Mouse (Mus musculus) cerebellum, adult 8-10 months (tissue): Measurements from ENCODE around the gene Akap5.

Experiments
- DNase-seq: peaks from one replicate; pipeline ENCODE4 v3.0.0; 2022

Gene Akap5

DNA sequence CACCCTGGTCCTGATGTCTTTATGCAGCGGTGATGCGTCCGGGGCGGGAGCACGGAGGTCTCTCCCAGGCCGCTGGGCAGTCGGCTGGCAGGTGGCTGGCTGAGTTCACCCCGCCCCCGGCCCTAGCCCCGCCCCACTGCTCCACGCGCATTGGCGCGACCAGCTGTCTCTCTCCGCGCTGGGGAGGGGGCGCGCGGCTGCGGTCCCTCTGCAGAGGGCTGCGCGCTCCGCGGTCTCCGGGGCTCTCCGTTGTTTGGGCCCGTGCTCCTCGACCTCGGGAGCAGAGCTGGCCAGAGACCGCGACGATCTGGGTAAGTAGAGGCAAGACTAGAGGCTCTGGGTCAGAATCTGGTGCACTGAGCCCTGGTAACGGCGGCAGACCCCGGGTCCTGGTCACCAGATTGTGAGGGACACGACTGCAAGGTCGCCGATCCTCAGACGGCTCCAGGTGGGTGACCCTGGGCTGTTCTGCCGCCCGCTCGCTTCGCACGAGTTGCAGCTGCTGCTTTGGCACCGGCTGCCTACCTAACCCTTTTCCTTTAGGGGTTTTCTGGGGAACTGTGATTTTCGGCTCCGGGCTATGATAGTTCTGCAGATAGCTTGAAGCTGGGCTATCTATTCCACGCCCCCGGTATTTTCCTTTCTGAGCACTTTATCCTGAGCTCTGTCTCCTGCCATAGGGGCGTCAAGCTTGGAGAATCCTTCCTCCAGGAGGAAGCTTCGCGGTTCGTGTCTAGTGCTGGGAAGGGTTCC lies at the start of gene Akap5:
Akap5 (plus strand) TSS at position 213 of the 753 bp plus-strand sequence.
- DNase-seq: peak; percentile 28

DNA sequence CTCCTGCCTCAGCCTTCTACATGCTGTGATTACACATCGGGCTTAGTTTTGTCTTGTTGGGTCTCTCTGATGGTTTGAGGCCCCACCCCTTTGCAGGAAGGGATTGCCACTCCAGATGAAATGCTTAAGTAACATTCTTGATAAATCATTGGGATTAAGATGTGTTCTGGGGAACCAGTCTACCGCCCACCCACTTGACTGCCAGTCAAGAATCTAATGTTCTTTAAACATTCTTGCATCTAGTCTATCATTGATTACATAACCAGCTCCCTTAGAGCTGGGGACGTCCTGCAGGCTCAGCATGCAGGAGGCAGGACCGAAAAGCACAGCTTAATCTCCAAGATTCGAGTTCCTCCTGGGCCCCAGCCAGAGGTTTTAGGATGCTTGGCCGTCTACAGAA lies 46.5 kb upstream of the Akap5 start:
- DNase-seq: no peak

DNA sequence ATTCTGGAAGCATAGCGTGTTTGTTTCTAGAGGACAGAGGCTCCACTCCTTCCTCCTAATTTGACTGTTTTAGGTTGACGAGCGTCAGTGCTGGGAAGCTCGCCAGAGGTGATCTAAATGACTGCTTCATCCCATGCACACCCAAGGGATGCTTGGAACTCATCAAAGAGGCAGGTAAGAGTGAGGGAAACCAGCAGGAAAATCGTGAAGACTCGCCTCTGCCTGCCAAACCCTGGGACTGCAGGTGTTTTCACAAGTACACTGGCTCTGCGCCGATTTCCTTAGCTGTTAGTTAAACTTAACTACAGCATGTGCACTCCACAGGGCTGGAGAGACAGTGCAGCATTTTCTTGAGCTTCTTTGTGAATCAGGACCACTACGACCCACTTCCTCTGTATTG lies 44.1 kb upstream of the Akap5 start:
- no peak for DNase-seq

DNA sequence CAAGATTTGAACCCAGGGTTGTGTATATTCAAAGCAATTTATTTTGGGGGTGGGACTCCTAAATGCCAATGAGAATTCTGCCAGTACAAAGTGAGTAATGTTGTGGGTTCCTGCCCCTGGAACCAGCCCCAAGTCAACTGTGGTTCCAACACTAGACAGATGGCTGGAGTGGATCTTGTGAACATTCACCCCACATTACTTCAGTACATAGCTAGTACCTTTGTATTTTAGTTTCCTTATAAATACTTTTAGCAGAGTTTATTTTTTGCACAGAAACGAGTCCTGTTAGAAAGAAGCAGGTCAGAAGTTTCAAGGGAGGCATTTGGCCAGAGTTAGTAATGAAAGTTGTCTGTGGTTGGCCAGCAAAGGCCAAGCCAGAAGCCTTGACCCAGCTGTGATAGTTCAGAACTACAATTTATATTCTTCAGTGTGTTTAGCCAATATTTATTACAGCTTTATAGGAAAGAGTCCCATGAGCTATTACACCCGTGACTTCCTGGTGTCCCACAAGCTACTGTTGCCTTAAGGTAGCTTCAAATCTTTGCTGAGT lies 43.5 kb upstream of the Akap5 start:
- no peak for DNase-seq

DNA sequence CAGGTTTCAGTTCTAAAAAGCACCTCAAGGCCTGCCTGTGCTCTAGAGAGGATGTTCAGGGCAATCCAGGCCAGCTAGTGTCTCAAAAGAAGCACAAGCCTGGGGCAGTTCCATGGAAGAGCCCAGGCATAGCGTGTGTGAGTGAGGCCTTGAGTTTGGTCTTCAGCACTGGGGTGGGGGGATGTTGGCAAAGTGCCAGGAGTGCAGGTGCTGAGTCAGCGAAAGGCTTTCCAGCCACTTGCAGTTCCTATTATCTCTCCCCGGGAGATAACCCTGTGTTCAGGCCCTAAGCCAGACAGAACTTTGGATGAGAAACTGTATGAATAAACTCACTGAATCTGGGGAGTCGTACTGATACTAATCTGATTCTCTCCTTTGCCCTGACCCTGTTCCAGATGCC lies 42.6 kb upstream of the Akap5 start:
- DNase-seq: no peak

DNA sequence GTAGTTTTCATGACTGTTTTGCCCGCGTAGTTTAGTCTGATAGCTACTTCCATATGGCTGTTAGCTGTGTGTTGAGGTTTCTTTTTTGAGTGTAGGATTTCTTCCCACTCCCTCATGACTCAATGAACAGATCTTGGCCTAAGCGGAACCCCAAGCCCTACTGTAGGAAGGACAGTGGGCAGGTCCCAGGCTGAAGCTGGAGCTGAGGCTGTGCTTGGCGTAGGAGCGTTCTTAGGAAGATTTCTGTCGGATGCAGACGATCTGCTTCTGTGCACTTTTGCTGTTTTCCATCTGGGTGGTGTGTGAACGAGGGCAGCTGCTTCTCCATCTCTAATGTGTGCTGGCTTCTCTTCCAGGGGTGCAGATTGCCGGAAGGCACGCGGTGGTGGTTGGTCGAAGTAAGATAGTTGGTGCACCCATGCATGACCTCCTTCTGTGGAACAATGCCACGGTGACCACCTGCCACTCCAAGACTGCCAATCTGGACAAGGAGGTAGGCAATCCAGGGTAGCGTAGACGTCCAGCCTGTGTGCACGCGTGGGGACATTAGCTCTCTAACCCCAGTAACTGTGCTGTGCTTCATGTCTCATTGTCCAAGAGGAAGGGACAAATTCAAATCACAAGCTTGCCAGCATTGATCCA lies 42.0 kb upstream of the Akap5 start:
- no peak for DNase-seq

DNA sequence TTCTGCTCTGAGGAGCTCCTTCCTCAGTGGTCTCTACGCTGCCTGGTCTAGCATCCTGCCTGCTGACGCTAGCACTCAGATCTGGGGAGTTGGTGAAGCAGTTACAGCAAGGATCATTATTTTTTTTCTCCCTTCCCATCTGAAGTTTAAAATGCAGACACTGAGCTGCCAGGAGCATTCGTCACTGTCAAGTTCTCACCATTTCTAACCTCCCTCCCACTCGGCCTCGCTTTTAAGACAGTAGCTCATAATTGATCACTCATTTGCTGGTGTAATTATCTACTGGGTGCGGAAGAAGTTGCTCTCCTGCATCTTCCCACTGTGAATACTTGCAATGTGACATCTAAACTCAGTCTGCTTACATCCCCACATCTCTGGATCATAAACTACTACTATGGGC lies 39.3 kb upstream of the Akap5 start:
- DNase-seq: no peak

DNA sequence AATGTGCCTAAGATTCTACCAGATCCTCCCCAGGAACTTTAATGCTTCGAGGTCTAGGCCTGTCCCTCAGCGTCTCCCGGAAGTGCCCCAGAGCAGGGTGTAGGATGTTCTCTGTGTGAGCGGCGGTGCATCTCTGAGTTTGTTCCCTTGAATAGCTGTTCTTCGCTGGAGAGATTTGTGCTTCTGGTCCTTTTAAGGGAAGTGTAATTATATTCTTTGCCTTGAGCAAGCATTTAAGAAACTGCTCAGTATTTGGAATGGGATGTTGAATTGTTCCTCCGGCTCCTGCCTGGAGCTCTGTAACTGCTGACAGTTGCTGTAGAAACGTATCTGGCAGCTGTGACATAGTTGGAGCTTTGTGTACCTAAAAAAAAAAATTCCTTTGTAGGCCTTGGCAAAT lies 36.7 kb upstream of the Akap5 start:
- DNase-seq: no peak

DNA sequence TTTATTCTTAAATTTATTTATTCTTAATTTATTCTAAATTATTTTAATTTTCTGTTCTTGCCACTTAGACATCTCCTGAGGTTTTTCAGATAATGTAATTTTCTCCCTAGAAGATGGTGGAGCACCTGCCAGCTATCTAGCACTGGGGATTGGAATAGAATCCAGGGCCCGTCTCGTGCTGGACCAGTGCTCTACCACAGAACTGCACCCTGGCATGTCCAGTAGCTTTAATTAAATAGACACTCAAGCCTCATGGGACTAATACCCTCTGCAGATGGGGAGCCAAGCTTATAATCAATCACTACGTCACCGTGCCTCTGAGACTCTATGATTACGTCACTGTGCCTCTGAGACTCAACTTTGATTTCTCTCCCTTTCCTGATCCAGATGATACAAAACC lies 36.2 kb upstream of the Akap5 start:
- no peak for DNase-seq

DNA sequence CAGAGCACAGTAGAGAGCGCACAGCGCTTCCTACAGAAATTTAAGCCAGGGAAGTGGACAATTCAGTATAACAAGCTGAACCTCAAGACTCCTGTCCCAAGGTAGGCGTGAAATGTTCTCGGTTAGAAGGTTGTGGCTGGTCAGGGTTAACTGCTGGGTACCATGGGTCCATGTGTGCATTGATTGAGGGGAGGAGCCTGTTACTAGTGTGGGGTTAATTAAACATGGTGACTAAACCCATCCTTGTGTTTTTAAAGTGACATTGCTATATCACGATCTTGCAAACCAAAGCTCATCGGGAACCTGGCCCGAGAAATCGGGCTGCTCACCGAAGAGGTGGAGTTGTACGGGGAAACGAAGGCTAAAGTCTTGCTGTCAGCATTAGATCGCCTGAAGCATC lies 35.3 kb upstream of the Akap5 start:
- no peak for DNase-seq

DNA sequence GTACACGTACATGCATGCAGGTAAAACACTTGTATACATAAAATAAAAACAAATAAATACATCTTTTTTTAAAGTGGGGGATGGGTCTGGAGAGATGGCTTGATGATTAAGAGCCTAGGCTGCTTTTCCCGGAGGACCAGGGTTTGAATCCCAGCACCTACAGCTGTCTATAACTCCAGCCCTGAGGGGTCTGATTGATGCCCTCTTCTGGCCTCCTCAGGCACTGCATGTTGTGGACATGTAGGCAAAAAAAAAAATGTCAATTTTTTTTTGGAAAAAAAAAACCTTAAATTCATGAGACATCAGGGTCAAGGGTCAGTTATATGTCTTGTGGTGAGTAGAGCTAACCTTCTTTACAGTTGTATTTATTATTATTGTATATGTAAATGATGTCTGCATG lies 34.4 kb upstream of the Akap5 start:
- no peak for DNase-seq

DNA sequence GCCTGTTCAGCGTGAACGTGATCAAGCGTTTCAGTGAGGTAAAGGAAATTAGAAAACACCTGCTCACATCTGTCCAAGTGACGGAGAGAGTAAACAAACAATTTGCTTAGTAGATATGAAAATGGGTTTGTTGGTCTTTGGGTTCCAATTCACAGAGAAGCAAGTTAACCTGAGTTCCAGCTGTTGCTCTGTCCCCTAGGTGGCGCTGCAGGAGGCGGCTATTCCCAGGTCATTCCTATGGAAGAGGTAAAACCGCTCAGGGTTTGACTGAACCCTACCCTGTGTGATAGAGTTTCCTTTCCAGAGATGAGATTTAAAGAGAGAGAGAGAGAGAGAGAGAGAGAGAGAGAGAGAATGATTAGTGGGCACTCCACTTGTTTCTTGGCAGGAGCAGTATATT lies 31.5 kb upstream of the Akap5 start:
- peak; percentile 63 for DNase-seq

DNA sequence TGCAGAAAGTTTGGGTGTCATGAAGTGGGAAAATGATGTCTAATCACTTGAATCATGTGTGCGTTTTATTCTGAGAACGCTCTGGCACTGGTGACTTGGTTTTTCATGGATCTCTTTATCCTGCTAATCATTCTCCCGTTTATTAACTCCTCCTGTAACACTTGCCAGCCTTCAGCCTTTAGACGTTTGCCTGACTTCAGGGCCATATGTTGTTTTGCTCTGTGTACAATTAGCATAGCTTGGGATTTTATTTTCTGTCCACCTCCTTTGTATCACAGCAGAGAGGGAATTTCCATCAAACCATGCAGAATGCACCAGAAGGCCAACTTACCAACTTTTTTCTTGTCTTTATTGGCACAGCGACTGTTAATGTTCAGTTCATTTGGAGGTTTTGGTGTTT lies 26.9 kb upstream of the Akap5 start:
- DNase-seq: no peak

DNA sequence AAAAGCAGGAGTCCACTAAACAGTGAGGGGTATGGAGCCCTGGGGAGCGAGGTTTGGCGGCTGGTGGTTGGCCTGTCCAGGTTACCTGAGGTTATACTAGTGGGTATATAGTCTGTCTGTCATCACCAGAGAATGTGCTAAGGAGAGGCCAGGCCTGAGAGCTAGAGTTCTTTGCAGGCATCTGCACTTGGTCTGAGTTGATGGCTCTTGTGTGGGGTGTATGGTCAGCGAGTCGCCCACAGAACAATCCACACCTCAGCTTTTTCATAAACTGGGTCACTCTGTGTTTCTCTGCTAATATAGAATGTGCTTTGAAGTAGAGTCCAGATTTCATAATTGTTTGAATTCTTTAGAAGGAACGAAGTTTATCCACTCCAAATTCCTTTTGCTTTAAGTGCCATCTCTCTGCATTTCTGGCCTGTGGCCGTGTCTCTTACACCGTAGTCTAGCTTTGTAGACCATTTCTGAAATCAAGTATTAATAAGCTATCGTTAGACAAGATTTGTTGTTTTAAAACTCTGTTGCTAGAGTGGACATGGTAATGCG lies 25.3 kb upstream of the Akap5 start:
- no peak for DNase-seq

DNA sequence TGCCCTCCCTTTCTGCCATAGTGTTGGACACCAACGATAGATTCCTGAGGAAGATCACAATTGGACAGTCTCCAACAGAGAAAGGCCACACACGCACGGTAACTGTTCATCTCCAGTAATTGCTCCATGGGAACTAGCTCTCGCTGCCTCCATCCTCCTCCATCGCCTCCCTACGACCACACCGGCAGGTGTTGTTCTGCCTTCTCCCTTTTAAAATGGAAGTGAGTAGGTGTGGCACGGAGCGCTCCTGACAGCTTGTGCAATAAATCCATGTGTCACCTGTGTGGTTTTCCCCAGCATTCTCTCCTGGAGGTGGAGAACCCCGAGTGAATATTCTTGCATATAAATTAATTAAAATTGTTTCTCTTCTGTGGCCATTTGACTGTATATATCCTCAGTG lies 24.3 kb upstream of the Akap5 start:
- DNase-seq: no peak

DNA sequence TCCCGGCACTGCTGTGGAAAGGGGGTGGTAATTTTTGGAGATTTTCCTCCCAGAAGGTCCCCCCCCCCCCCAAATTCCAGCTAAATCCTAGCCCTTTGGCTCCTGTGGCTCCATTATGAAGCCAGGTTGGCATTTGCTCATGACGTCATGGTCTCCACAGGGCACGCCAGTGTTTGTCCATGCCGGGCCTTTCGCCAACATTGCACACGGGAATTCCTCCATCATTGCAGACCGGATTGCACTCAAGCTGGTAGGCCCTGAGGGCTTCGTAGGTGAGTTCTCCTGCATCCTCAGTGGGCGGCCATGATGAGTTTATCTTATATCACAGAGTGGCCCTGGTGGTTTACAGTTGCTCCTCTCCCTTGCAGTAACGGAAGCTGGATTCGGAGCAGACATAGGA lies 21.2 kb upstream of the Akap5 start:
- peak; percentile 68 for DNase-seq

DNA sequence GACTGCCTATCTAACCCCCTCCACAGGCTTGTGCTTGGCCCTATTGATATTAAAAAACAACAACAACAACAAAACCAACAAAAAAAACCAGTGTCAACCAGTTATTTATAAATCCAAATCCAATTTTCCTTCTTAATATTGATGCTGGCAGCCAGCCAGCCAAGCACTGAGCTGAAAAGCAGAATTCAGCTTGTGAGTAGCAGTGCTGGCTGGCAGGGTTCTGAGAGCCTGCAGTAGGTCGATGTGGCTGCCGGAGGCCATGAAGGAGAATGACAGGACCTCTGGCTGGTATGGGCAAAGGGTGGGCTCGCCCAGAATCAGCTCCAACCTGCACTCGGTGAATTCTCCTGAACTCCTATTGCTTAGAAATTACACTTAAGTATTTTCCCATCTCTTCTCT lies 20.5 kb upstream of the Akap5 start:
- peak; percentile 44 for DNase-seq

DNA sequence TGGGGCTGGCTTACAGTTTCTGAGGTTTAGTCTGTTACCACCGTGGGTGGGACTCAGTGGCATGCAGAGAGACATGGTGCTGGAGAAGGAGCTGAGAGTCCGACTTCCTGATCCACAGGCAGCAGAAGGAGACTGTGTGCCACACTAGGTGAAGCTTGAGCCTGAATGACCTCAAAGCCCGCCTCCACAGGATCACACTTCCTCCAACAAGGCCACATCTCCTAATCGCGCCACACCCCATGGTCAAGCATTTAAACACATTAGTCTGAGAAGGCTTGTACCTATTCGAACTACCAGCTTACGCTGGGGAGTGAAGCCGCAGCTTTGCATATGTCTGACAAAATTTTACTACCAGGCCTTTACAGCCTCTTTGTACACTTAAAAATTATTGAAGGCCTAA lies 19.6 kb upstream of the Akap5 start:
- no peak for DNase-seq

DNA sequence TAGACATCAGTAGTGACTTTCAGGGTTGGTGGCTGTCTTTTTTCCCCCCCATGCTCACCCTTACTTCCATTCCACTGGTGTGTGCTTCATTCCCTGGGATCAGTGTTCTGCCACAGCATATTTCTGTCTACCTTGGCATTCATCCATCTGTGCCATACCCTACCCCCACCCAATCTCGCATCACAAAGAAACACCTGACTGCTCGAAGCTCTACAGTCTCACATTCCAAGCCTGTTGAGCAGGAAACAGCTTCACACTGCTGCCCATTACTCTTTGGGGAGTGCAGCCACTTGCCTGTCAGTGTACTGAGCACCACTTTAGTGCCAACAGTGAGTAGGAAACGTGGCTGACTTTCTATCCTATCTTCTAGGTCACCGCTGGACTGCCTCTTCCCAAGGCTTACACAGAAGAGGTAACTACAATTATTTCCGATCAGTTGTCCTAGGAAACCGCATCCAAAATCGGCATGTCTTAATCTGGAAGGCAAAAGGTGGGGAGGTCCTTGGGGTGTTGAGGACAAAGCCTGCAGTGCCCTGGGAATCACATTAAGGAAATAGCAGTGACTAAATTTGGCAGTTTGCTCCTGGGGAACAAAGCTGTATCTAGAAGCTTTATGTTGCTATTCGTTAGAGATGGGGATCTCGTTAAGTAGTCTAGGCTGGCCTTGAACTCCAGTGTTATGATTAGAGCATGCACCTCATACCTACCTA lies 17.7 kb upstream of the Akap5 start:
- no peak for DNase-seq

DNA sequence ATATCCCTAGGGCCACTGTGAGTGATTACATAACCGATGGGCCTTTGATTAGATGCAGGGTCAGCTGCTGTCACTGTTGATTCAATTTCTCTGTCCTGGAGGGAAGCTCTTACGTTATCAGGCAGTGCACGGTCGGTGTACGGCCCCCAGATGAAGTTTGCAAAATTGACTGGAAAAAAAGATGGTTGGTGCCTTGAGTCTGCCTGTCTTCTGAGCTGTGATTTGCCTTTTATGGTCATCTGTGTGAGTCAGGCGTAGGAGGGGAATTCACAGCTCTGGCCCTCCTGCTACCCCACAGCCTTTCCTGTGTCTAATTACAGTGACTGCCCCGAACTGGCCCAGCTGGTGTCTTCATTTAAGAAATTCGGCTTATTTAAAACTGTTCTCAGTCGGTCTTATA lies 16.7 kb upstream of the Akap5 start:
- no peak for DNase-seq

DNA sequence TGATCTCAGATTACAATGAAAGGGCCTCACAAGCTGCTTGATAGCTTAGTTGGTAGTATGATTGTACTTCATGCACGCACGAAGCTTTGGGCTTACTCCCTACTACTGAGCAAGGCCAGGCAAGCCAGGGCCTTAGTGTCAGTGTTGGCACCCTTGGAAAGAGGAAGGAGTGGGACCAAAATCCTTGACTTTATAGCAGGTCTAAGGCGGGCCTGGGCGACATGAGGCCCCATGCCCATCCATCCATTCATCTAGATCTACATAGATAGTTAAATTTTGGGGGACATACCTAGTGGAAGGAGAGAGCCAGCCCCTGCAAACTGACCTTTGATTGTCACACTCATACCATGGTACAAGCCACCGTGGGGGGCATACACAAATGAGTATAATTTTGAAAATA lies 16.3 kb upstream of the Akap5 start:
- DNase-seq: no peak

DNA sequence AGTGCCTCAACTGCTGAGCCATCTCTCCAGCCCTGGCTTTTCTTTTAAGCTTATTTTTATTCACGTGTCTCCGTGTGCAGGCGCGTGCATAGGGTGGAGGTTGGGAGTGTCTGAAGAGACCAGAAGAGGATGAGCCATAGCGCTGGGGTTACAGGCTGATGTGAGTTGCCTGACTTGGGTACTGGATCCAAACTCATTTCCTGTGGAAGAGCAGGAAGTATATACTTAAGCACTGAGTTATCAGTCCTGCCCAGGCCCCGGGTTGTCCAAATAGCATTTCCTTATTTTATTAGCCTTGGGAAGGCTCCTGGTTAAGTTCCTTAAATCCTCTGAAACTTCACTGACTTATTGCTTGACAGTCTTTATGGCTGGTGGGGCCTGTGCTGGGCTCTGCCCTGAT lies 14.7 kb upstream of the Akap5 start:
- no peak for DNase-seq

DNA sequence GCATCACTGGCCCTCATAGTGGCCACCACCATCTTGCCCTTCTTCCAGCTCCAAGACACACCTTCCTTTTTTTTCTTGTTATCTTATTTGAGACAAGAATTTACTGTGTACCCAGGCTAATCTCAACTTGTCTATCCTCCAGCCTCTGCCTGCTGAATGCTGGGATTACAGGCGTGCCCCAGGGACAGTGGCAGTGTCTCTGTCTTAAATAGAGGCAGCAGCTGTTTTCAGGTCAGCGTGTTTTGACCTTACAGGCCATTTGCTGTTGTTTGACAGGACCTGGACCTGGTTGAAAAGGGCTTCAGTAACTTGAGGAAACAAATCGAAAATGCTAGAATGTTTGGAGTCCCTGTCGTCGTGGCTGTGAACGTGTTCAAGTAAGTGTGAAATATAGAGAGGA lies 14.1 kb upstream of the Akap5 start:
- DNase-seq: no peak

DNA sequence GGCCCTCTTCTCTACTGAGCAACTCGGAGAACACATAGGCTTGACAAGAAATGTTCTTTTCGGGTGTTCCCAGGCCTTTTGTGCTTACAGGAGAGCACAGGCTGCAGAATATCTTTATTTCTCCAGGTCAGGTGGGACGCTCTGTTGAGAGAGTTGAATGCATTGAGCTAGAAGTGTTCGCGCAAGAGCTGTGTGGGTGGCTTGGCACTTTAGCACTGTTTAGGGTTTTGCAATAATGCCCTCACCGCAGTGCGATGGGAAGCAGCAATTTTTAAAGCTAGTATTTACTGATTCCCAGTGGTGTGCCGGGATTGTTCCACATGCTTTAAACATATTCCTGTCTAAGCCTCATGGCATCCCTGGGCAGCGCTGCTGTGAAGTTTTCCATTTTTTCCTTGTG lies 13.5 kb upstream of the Akap5 start:
- no peak for DNase-seq
